Mouse (Mus musculus) inflammation-experienced regulatory T-cells, adult 16 weeks (primary cell): ENCODE data around the gene Ndufaf8. TPM values are rescaled to one million over a fixed set of nuclear protein-coding genes. Genes with fewer than 3 reads are reported as not detected.

Experiments
- polyA plus RNA-seq: library from polyadenylated mRNA; unstranded; fragments of 100-300 nt; shearing (Covaris generic); gene quantifications from one replicate; pipeline ENCODE4 v1.2.1, GENCODE M21; 2017

The Ndufaf8 gene
- polyA plus RNA-seq: 100.0 TPM

GRCm38 (mm10) chr11:120098588-120099511, at the start of gene Ndufaf8, which contains the start of gene Tepsin:
Ndufaf8 (plus strand) TSS chr11:120098928.
Tepsin (minus strand) TSS chr11:120098731.

GRCm38 (mm10) chr11:120086702-120087152, 12.0 kb upstream of the Ndufaf8 start, which contains the start of gene Cep131:
Cep131 (minus strand) TSS chr11:120086827.

Other genes starting within 250 kb of the Ndufaf8 start
- gene Chmp6, start 185.5 kb upstream of the Ndufaf8 start, polyA plus RNA-seq: 67.3 TPM
- 17.6 TPM for gene Baiap2, start 156.2 kb upstream of the Ndufaf8 start, polyA plus RNA-seq
- 0.05 TPM for gene Aatk, start 51.8 kb upstream of the Ndufaf8 start, polyA plus RNA-seq
- 3.5 TPM for gene Cep131, start 12.1 kb upstream of the Ndufaf8 start, polyA plus RNA-seq
- gene Tepsin, start 197 bp upstream of the Ndufaf8 start, polyA plus RNA-seq: 33.5 TPM
- 160 TPM for gene Slc38a10, start 52.4 kb downstream of the Ndufaf8 start, polyA plus RNA-seq
- gene Bahcc1, start 134.0 kb downstream of the Ndufaf8 start, polyA plus RNA-seq: not detected
- gene Actg1, start 249.6 kb downstream of the Ndufaf8 start, polyA plus RNA-seq: 2,711 TPM